Mouse (Mus musculus) liver, adult 2 months (tissue): Measurements from ENCODE around the gene Smim26.

Experiments used
- CTCF ChIP-seq: fragments of 200-500 bp; IDR thresholded peaks from 2 replicates; pipeline ENCODE4 v1.5.1; 2011; ENCODE audit warnings: low read depth, low read length, control low read depth
- POLR2A ChIP-seq: fragments of 200-500 bp; IDR thresholded peaks from 2 replicates; pipeline ENCODE4 v1.6.1; 2011; ENCODE audit warnings: low read length, control low read depth; ENCODE audit not compliant: insufficient read depth; ENCODE audit errors: extremely low read depth

GRCm38 (mm10) chr2:144547559-144547958, 46.3 kb upstream of the Smim26 start:
- TF ChIP-seq CTCF: no peak
- TF ChIP-seq POLR2A: no peak
